Comparison of ENCODE assay signal across 10 mouse cellular contexts in genomic region chr2:5614308-5614705, GRCm38 (mm10).
DNase-seq lines count a peak whose midpoint lies in the region; ATAC-seq lines count a peak whose summit lies in the region.
"Had no signal": no experiment of that assay in that cellular context is flagged by ENCODE, and none has a peak within 500 bp of the region (broad histone marks: within the 10 kb centered on the region; RNA-seq: fewer than 3 reads in every experiment).

No protein-coding gene starts in this region.

- H3K9ac ChIP-seq in hindbrain, embryonic 12.5 days: no peak overlapping the region
- no peak overlapping the region for H3K9ac ChIP-seq in hindbrain, embryonic 11.5 days (ENCODE audit: low read depth, low read length)
- H3K9ac ChIP-seq: liver, embryonic 15.5 days had no signal

- no peaks in the 10 kb centered on the region for H3K27me3 ChIP-seq in hindbrain, embryonic 12.5 days
- no peaks in the 10 kb centered on the region for H3K27me3 ChIP-seq in hindbrain, embryonic 11.5 days (ENCODE audit: control insufficient read depth, insufficient read depth, low read length)
- H3K27me3 ChIP-seq: liver, embryonic 15.5 days had no signal

- WGBS in hindbrain, embryonic 12.5 days: 22% methylated on average over 2 of the region's 2 CpGs
- WGBS in hindbrain, embryonic 11.5 days: 13% methylated on average over 2 of the region's 2 CpGs
- WGBS in macrophage (ENCODE audit: missing documents): 92% methylated on average over 2 of the region's 2 CpGs

- H3K9me3 ChIP-seq in hindbrain, embryonic 12.5 days (replicated peaks): no peaks in the 10 kb centered on the region
- H3K9me3 ChIP-seq in hindbrain, embryonic 11.5 days (ENCODE audit: control insufficient read depth, low read length): no peaks in the 10 kb centered on the region
- H3K9me3 ChIP-seq: liver, embryonic 15.5 days had no signal

- H3K4me3 ChIP-seq in hindbrain, embryonic 12.5 days: no peak overlapping the region
- no peak overlapping the region for H3K4me3 ChIP-seq in hindbrain, embryonic 11.5 days (ENCODE audit: low read depth, low read length)
- no peak overlapping the region for H3K4me3 ChIP-seq in macrophage (ENCODE audit: inconsistent target)
- H3K4me3 ChIP-seq: erythroblast, embryonic 14.5 days; liver, embryonic 15.5 days had no signal

- no peak for ATAC-seq in hindbrain, embryonic 12.5 days (ENCODE audit: low FRiP score)
- ATAC-seq in hindbrain, embryonic 11.5 days (ENCODE audit: low FRiP score): no peak
- peak; percentile 10 for ATAC-seq in CD4-positive, CD25-positive, alpha-beta regulatory T cell, adult 4 months
- ATAC-seq in erythroid progenitor cell, adult 5-6 weeks (replicated peaks; ENCODE audit: low FRiP score, poor library complexity, severe bottlenecking): no peak

- H3K4me2 ChIP-seq in hindbrain, embryonic 12.5 days (replicated peaks): no peak overlapping the region
- no peak overlapping the region for H3K4me2 ChIP-seq in hindbrain, embryonic 11.5 days (replicated peaks; ENCODE audit: low read depth, low read length)

- H3K79me2 ChIP-seq in macrophage (ENCODE audit: inconsistent target): peaks cover 25% of the 10 kb centered on the region; the same call in 1 of the 2 replicates

- no peaks in the 10 kb centered on the region for H3K36me3 ChIP-seq in hindbrain, embryonic 12.5 days
- no peaks in the 10 kb centered on the region for H3K36me3 ChIP-seq in hindbrain, embryonic 11.5 days (ENCODE audit: control insufficient read depth, insufficient read depth, low read length)
- H3K36me3 ChIP-seq in macrophage (ENCODE audit: inconsistent target): no peaks in the 10 kb centered on the region
- H3K36me3 ChIP-seq: liver, embryonic 15.5 days had no signal

- no peak for DNase-seq in hindbrain, embryonic 11.5 days (ENCODE audit: low spot score)
- peak; percentile 31 for DNase-seq in embryo, embryonic 9.5 days (ENCODE audit: extremely low spot score)
- DNase-seq in cerebellum, postnatal 36 days: no peak
- DNase-seq in thymus, postnatal 10 days (ENCODE audit: low spot score in 2 of 2): no peak

- peak overlapping the region; percentile 40; the same call in 1 of the 2 replicates for H3K27ac ChIP-seq in hindbrain, embryonic 12.5 days
- no peak overlapping the region for H3K27ac ChIP-seq in hindbrain, embryonic 11.5 days (ENCODE audit: low read depth, low read length)
- peak overlapping the region; percentile 35; the same call in 1 of the 2 replicates for H3K27ac ChIP-seq in macrophage
- H3K27ac ChIP-seq: liver, embryonic 15.5 days had no signal

- peaks cover 13% of the 10 kb centered on the region for H3K4me1 ChIP-seq in hindbrain, embryonic 12.5 days
- H3K4me1 ChIP-seq in hindbrain, embryonic 11.5 days (replicated peaks; ENCODE audit: control insufficient read depth, insufficient read depth, low read length): no peaks in the 10 kb centered on the region
